Mouse (Mus musculus) heart, embryonic 11.5 days (tissue): ENCODE measurements around the gene Col23a1. TPM values are rescaled to one million over a fixed set of nuclear protein-coding genes. Genes with fewer than 3 reads are reported as not detected.
"Not testable (repeated sequence)": the region's sequence is repeated elsewhere in the genome, so short reads cannot be mapped to it uniquely, and the experiment has no call there.

ENCODE experiments used
- ATAC-seq: fragments of 200-750 bp; cut with Nextera tagmentation; replicated peaks from 2 replicates; pipeline ENCODE4 v1.8.0; 2017; ENCODE audit warnings: moderate library complexity; ENCODE audit not compliant: insufficient number of reproducible peaks, low FRiP score, low TSS enrichment
- H3K27ac ChIP-seq: fragments of 300-500 bp; sonication (generic); 2 replicates; pipeline ENCODE4 v1.5.1; 2014; ENCODE audit warnings: mild to moderate bottlenecking, low read depth, low read length
- H3K27me3 ChIP-seq: fragments of 300-500 bp; sonication (generic); 2 replicates; pipeline ENCODE4 v1.6.1; 2014; ENCODE audit warnings: mild to moderate bottlenecking, low read length, mixed read lengths; ENCODE audit not compliant: control insufficient read depth, insufficient read depth
- H3K36me3 ChIP-seq: fragments of 300-500 bp; sonication (generic); 2 replicates; pipeline ENCODE4 v1.6.1; 2014; ENCODE audit warnings: mild to moderate bottlenecking, low read length, moderate library complexity, mixed read lengths; ENCODE audit not compliant: control insufficient read depth, insufficient read depth
- H3K4me1 ChIP-seq: fragments of 300-500 bp; sonication (generic); 2 replicates; pipeline ENCODE4 v1.6.1; 2014; ENCODE audit warnings: low read length; ENCODE audit not compliant: control insufficient read depth, insufficient read depth
- H3K4me2 ChIP-seq: fragments of 300-500 bp; sonication (generic); 2 replicates; pipeline ENCODE4 v1.6.1; 2014; ENCODE audit warnings: mild to moderate bottlenecking, moderate library complexity
- H3K4me3 ChIP-seq: fragments of 300-500 bp; sonication (generic); 2 replicates; pipeline ENCODE4 v1.5.1; 2014; ENCODE audit warnings: low read depth, low read length
- H3K9ac ChIP-seq: fragments of 300-500 bp; sonication (generic); 2 replicates; pipeline ENCODE4 v1.6.1; 2014; ENCODE audit warnings: mild to moderate bottlenecking, low read depth, low read length, moderate library complexity
- H3K9me3 ChIP-seq: fragments of 300-500 bp; sonication (generic); replicated peaks from 2 replicates; pipeline ENCODE4 v1.6.1; 2016; ENCODE audit warnings: low read length; ENCODE audit not compliant: control insufficient read depth
- WGBS: fragments of 180-500 bp; shearing (Covaris S2); extraction: QIAGEN DNeasy Blood & Tissue Kit; methylation state at CpG from one replicate; pipeline ENCODE4 v1.1.7; 2014; ENCODE audit not compliant: insufficient replicate concordance; 5-methylcytosine and 5-hydroxymethylcytosine counted together
- polyA plus RNA-seq: library from polyadenylated mRNA; unstranded; fragments of >200 nt; fragmentation: Nextera tagmentation; extraction: Ambion mirVana; gene quantifications from 2 replicates; pipeline ENCODE4 v1.2.1, GENCODE M21; 2014

Col23a1 gene
- polyA plus RNA-seq, 1 experiment from 2014 or later = 10.3 TPM

- Histone ChIP-seq H3K4me3 (peak overlapping the region; percentile 34), H3K9ac (peak overlapping the region; percentile 68), H3K4me1 (peaks cover 12% of the 10 kb centered on the region; the same call in 1 of the 2 replicates), H3K4me2 (peak overlapping the region; percentile 82)
- 93% methylated on average over 7 of the region's 7 CpGs for WGBS
- ATAC-seq, H3K36me3 ChIP-seq, H3K9me3 ChIP-seq, H3K27me3 ChIP-seq, H3K27ac ChIP-seq: not testable (repeated sequence)
Observed at GRCm38 (mm10) chr11:51616113-51616512, 326.4 kb downstream of the Col23a1 start.

GRCm38 (mm10) chr11:51617693-51618092 is 328.0 kb downstream of the Col23a1 start:
- H3K4me1 ChIP-seq = peaks cover 15% of the 10 kb centered on the region; the same call in 1 of the 2 replicates
- H3K4me2 ChIP-seq = no peak overlapping the region
- WGBS = 7% methylated on average over 4 of the region's 4 CpGs

GRCm38 (mm10) chr11:51618894-51619408 is 329.2 kb downstream of the Col23a1 start:
- WGBS = 47% methylated on average over 8 of the region's 8 CpGs
- H3K9ac ChIP-seq = peak overlapping the region; percentile 59
- peaks cover 18% of the 10 kb centered on the region for H3K36me3 ChIP-seq
- peak overlapping the region; percentile 90 for H3K4me2 ChIP-seq
- H3K27me3 ChIP-seq = no peaks in the 10 kb centered on the region
- H3K4me3 ChIP-seq = peak overlapping the region; percentile 95
- H3K4me1 ChIP-seq = peaks cover 15% of the 10 kb centered on the region; the same call in 1 of the 2 replicates
- no peaks in the 10 kb centered on the region for H3K9me3 ChIP-seq
- ATAC-seq = peak; percentile 12; the same call in 1 of the 2 replicates
- H3K27ac ChIP-seq = no peak overlapping the region

More at GRCm38 (mm10) chr11:51617693-51618092, 328.0 kb downstream of the Col23a1 start:
- H3K9ac ChIP-seq = no peak overlapping the region
- ATAC-seq = no peak
- no peak overlapping the region for H3K27ac ChIP-seq
- H3K36me3 ChIP-seq = peaks cover 7% of the 10 kb centered on the region; the same call in 1 of the 2 replicates
- H3K4me3 ChIP-seq = no peak overlapping the region
- no peaks in the 10 kb centered on the region for H3K9me3 ChIP-seq
- no peaks in the 10 kb centered on the region for H3K27me3 ChIP-seq

- Histone ChIP-seq H3K4me3 (peak within 1 kb of the TSS; percentile 95), H3K4me1 (peaks cover 15% of the 10 kb centered on the region; the same call in 1 of the 2 replicates), H3K9me3 (no peaks in the 10 kb centered on the region), H3K4me2 (peak within 1 kb of the TSS; percentile 90), H3K36me3 (peaks cover 24% of the 10 kb centered on the region), H3K27me3 (no peaks in the 10 kb centered on the region), H3K9ac (peak within 1 kb of the TSS; percentile 83), H3K27ac (peak within 1 kb of the TSS; percentile 57; the same call in 1 of the 2 replicates)
- under 1% methylated on average over 51 of the region's 51 CpGs for whole genome bisulfite sequencing
- ATAC-seq = peak; percentile 87
Observed at GRCm38 (mm10) chr11:51619409-51620060, 329.8 kb downstream of the Col23a1 start, which contains the start of gene Nhp2. TSS of gene Nhp2 (plus strand) at chr11:51619735.

GRCm38 (mm10) chr11:51620084-51620483 is 330.4 kb downstream of the Col23a1 start:
- peak overlapping the region; percentile 95 for H3K4me3 ChIP-seq
- ATAC-seq = no peak
- H3K27ac ChIP-seq = peak overlapping the region; percentile 57; the same call in 1 of the 2 replicates
- peaks cover 15% of the 10 kb centered on the region; the same call in 1 of the 2 replicates for H3K4me1 ChIP-seq
- 3% methylated on average over 11 of the region's 11 CpGs for WGBS
- H3K27me3 ChIP-seq = no peaks in the 10 kb centered on the region
- H3K4me2 ChIP-seq = peak overlapping the region; percentile 90
- H3K9ac ChIP-seq = peak overlapping the region; percentile 83
- no peaks in the 10 kb centered on the region for H3K9me3 ChIP-seq
- peaks cover 29% of the 10 kb centered on the region for H3K36me3 ChIP-seq

GRCm38 (mm10) chr11:51621776-51622175 is 332.1 kb downstream of the Col23a1 start:
- H3K4me2 ChIP-seq = no peak overlapping the region
- WGBS = 97% methylated on average over 2 of the region's 2 CpGs
- peaks cover 36% of the 10 kb centered on the region for H3K36me3 ChIP-seq
- no peaks in the 10 kb centered on the region for H3K9me3 ChIP-seq
- no peak overlapping the region for H3K4me3 ChIP-seq
- peaks cover 16% of the 10 kb centered on the region; the same call in 1 of the 2 replicates for H3K4me1 ChIP-seq
- H3K27me3 ChIP-seq = no peaks in the 10 kb centered on the region
- ATAC-seq = no peak
- no peak overlapping the region for H3K9ac ChIP-seq
- H3K27ac ChIP-seq = no peak overlapping the region

GRCm38 (mm10) chr11:51622971-51623491 is 333.3 kb downstream of the Col23a1 start:
- Histone ChIP-seq H3K36me3 (peaks cover 40% of the 10 kb centered on the region), H3K27ac (no peak overlapping the region), H3K4me3 (no peak overlapping the region), H3K9me3 (no peaks in the 10 kb centered on the region), H3K27me3 (no peaks in the 10 kb centered on the region), H3K4me2 (no peak overlapping the region), H3K9ac (no peak overlapping the region), H3K4me1 (peaks cover 16% of the 10 kb centered on the region; the same call in 1 of the 2 replicates)
- ATAC-seq = no peak
- 84% methylated on average over 7 of the region's 7 CpGs for WGBS

- Histone ChIP-seq H3K4me2 (no peak overlapping the region), H3K4me1 (peaks cover 15% of the 10 kb centered on the region; the same call in 1 of the 2 replicates), H3K9ac (no peak overlapping the region), H3K36me3 (peaks cover 45% of the 10 kb centered on the region), H3K27ac (no peak overlapping the region), H3K9me3 (no peaks in the 10 kb centered on the region), H3K4me3 (no peak overlapping the region), H3K27me3 (no peaks in the 10 kb centered on the region)
- 0 out of 2 replicates have a peak, but pooled peaks have one; percentile 15 for ATAC-seq
- WGBS = 76% methylated on average over 5 of the region's 5 CpGs
Observed at GRCm38 (mm10) chr11:51625187-51625820, 335.6 kb downstream of the Col23a1 start.
